Mouse (Mus musculus) hindbrain, embryonic 16.5 days (tissue): ENCODE data around the gene Gm43064. TPM values are rescaled to one million over a fixed set of nuclear protein-coding genes. Genes with fewer than 3 reads are reported as not detected.

Source experiments
- ATAC-seq: fragments of 200-750 bp; cut with Nextera tagmentation; 2 replicates; pipeline ENCODE4 v1.8.0; 2017; ENCODE audit warnings: moderate TSS enrichment, moderate library complexity
- H3K27ac ChIP-seq: fragments of 300-500 bp; sonication (generic); 2 replicates; pipeline ENCODE4 v1.5.1; 2014; ENCODE audit warnings: low read depth, mild to moderate bottlenecking, control low read depth, low read length, moderate library complexity
- H3K27me3 ChIP-seq: fragments of 300-500 bp; sonication (generic); replicated peaks from 2 replicates; pipeline ENCODE4 v1.6.1; 2014; ENCODE audit warnings: low read length; ENCODE audit not compliant: control insufficient read depth, insufficient read depth
- H3K36me3 ChIP-seq: fragments of 300-500 bp; sonication (generic); 2 replicates; pipeline ENCODE4 v1.6.1; 2014; ENCODE audit warnings: mild to moderate bottlenecking, low read length, moderate library complexity, mixed read lengths; ENCODE audit not compliant: control insufficient read depth, insufficient read depth
- H3K4me1 ChIP-seq: fragments of 300-500 bp; sonication (generic); 2 replicates; pipeline ENCODE4 v1.6.1; 2014; ENCODE audit warnings: low read depth, low read length; ENCODE audit not compliant: control insufficient read depth, insufficient read depth
- H3K4me2 ChIP-seq: fragments of 300-500 bp; sonication (generic); 2 replicates; pipeline ENCODE4 v1.6.1; 2014; ENCODE audit warnings: mild to moderate bottlenecking, low read length, control low read depth, moderate library complexity
- H3K4me3 ChIP-seq: fragments of 300-500 bp; sonication (generic); 2 replicates; pipeline ENCODE4 v1.5.1; 2014; ENCODE audit warnings: mild to moderate bottlenecking, low read length, control low read depth, moderate library complexity
- H3K9ac ChIP-seq: fragments of 300-500 bp; sonication (generic); 2 replicates; pipeline ENCODE4 v1.6.1; 2014; ENCODE audit warnings: low read depth, mild to moderate bottlenecking, control low read depth, low read length, moderate library complexity
- H3K9me3 ChIP-seq: fragments of 300-500 bp; sonication (generic); 2 replicates; pipeline ENCODE4 v1.6.1; 2014; ENCODE audit warnings: mild to moderate bottlenecking, low read length, moderate library complexity; ENCODE audit not compliant: control insufficient read depth
- WGBS: fragments of 180-500 bp; shearing (Covaris S2); extraction: QIAGEN DNeasy Blood & Tissue Kit; methylation state at CpG from one replicate; pipeline ENCODE4 v1.1.7; 2014; 5-methylcytosine and 5-hydroxymethylcytosine counted together
- polyA plus RNA-seq: library from polyadenylated mRNA; unstranded; fragments of >200 nt; fragmentation: Nextera tagmentation; extraction: Ambion mirVana; gene quantifications from 2 replicates; pipeline ENCODE4 v1.2.1, GENCODE M21; 2015

Gm43064 gene
- polyA plus RNA-seq, 1 experiment from 2014 or later, result 0.24 TPM

GRCm38 (mm10) chr3:103780271-103780670, 29.1 kb upstream of the Gm43064 start:
- peaks cover 8% of the 10 kb centered on the region; the same call in 1 of the 2 replicates for H3K36me3 ChIP-seq
- 93% methylated on average over 3 of the region's 3 CpGs for WGBS
- no peak overlapping the region for H3K4me2 ChIP-seq
- no peaks in the 10 kb centered on the region; the same call in 1 of the 2 replicates for H3K4me1 ChIP-seq
- no peak overlapping the region for H3K4me3 ChIP-seq
- no peak for ATAC-seq
- H3K27me3 ChIP-seq, result no peaks in the 10 kb centered on the region
- no peak overlapping the region for H3K27ac ChIP-seq
- no peaks in the 10 kb centered on the region for H3K9me3 ChIP-seq
- H3K9ac ChIP-seq, result no peak overlapping the region

- Histone ChIP-seq H3K4me3 (no peak overlapping the region), H3K9me3 (no peaks in the 10 kb centered on the region), H3K27ac (no peak overlapping the region), H3K4me2 (no peak overlapping the region), H3K27me3 (no peaks in the 10 kb centered on the region), H3K36me3 (peaks cover 8% of the 10 kb centered on the region; the same call in 1 of the 2 replicates), H3K4me1 (no peaks in the 10 kb centered on the region; the same call in 1 of the 2 replicates), H3K9ac (no peak overlapping the region)
- no peak for ATAC-seq
- 86% methylated on average over 5 of the region's 5 CpGs for WGBS
Measured at GRCm38 (mm10) chr3:103780777-103781176, 28.6 kb upstream of the Gm43064 start.

GRCm38 (mm10) chr3:103782844-103783609, 26.3 kb upstream of the Gm43064 start:
- Histone ChIP-seq H3K27ac (no peak overlapping the region), H3K4me3 (no peak overlapping the region), H3K4me1 (peaks cover 2% of the 10 kb centered on the region; the same call in 1 of the 2 replicates), H3K27me3 (no peaks in the 10 kb centered on the region), H3K36me3 (no peaks in the 10 kb centered on the region), H3K4me2 (no peak overlapping the region), H3K9ac (no peak overlapping the region), H3K9me3 (no peaks in the 10 kb centered on the region)
- no peak for ATAC-seq
- 90% methylated on average over 4 of the region's 4 CpGs for WGBS

GRCm38 (mm10) chr3:103787225-103787624, 22.1 kb upstream of the Gm43064 start:
- no peak overlapping the region for H3K9ac ChIP-seq
- peaks cover 18% of the 10 kb centered on the region for H3K4me1 ChIP-seq
- H3K4me3 ChIP-seq, result no peak overlapping the region
- H3K36me3 ChIP-seq, result no peaks in the 10 kb centered on the region
- H3K9me3 ChIP-seq, result no peaks in the 10 kb centered on the region
- H3K27me3 ChIP-seq, result no peaks in the 10 kb centered on the region
- 59% methylated on average over 7 of the region's 7 CpGs for WGBS
- no peak for ATAC-seq
- H3K4me2 ChIP-seq, result no peak overlapping the region
- no peak overlapping the region for H3K27ac ChIP-seq

GRCm38 (mm10) chr3:103789096-103789495, 20.3 kb upstream of the Gm43064 start:
- H3K36me3 ChIP-seq, result no peaks in the 10 kb centered on the region
- 84% methylated on average over 7 of the region's 7 CpGs for WGBS
- peak overlapping the region; percentile 69 for H3K4me2 ChIP-seq
- no peak for ATAC-seq
- H3K9me3 ChIP-seq, result no peaks in the 10 kb centered on the region
- no peak overlapping the region for H3K9ac ChIP-seq
- no peaks in the 10 kb centered on the region for H3K27me3 ChIP-seq
- no peak overlapping the region for H3K27ac ChIP-seq
- no peak overlapping the region for H3K4me3 ChIP-seq
- H3K4me1 ChIP-seq, result peaks cover 18% of the 10 kb centered on the region

- whole genome bisulfite sequencing, result under 1% methylated on average over 14 of the region's 14 CpGs
Measured at GRCm38 (mm10) chr3:103789891-103790345, 19.5 kb upstream of the Gm43064 start.

GRCm38 (mm10) chr3:103790346-103791145, 18.8 kb upstream of the Gm43064 start:
- peaks cover 18% of the 10 kb centered on the region for H3K4me1 ChIP-seq
- H3K27ac ChIP-seq, result peak overlapping the region; percentile 94
- H3K27me3 ChIP-seq, result no peaks in the 10 kb centered on the region
- H3K9me3 ChIP-seq, result no peaks in the 10 kb centered on the region
- peak overlapping the region; percentile 99 for H3K9ac ChIP-seq
- H3K4me2 ChIP-seq, result peak overlapping the region; percentile 69
- H3K36me3 ChIP-seq, result no peaks in the 10 kb centered on the region
- ATAC-seq, result peak; percentile 84
- peak overlapping the region; percentile 85 for H3K4me3 ChIP-seq
- under 1% methylated on average over 31 of the region's 61 CpGs for WGBS

More at GRCm38 (mm10) chr3:103789891-103790345, 19.5 kb upstream of the Gm43064 start:
- ATAC-seq, result no peak
- H3K9me3 ChIP-seq, result no peaks in the 10 kb centered on the region
- H3K4me2 ChIP-seq, result peak overlapping the region; percentile 69
- no peaks in the 10 kb centered on the region for H3K36me3 ChIP-seq
- peak overlapping the region; percentile 99; the same call in 1 of the 2 replicates for H3K9ac ChIP-seq
- H3K27me3 ChIP-seq, result no peaks in the 10 kb centered on the region
- H3K4me3 ChIP-seq, result peak overlapping the region; percentile 85
- H3K27ac ChIP-seq, result peak overlapping the region; percentile 50; the same call in 1 of the 2 replicates
- peaks cover 18% of the 10 kb centered on the region for H3K4me1 ChIP-seq

- peak within 1 kb of the TSS; percentile 94 for H3K27ac ChIP-seq
- peak; percentile 97 for ATAC-seq
- peaks cover 18% of the 10 kb centered on the region for H3K4me1 ChIP-seq
- H3K9me3 ChIP-seq, result no peaks in the 10 kb centered on the region
- peak within 1 kb of the TSS; percentile 99 for H3K9ac ChIP-seq
- peak within 1 kb of the TSS; percentile 69 for H3K4me2 ChIP-seq
- peak within 1 kb of the TSS; percentile 85 for H3K4me3 ChIP-seq
- WGBS, result 10% methylated on average over 47 of the region's 49 CpGs
- H3K27me3 ChIP-seq, result no peaks in the 10 kb centered on the region
- no peaks in the 10 kb centered on the region for H3K36me3 ChIP-seq
Measured at GRCm38 (mm10) chr3:103791230-103792110, 17.9 kb upstream of the Gm43064 start, which contains the start of gene Hipk1. TSS of gene Hipk1 (minus strand) at chr3:103791563.
